Mouse (Mus musculus): ENCODE measurements around the gene Anp32e. TPM values are rescaled to one million over a fixed set of nuclear protein-coding genes. Genes with fewer than 3 reads are reported as not detected.
A peak's percentile ranks its signal among the peaks of the same experiment; 100 is the strongest.
"Not testable (repeated sequence)": the region's sequence is repeated elsewhere in the genome, so short reads cannot be mapped to it uniquely, and the experiment has no call there.

Anp32e gene
- polyA plus RNA-seq, 1 experiment from 2014 or later, result 37.1 TPM

DNA sequence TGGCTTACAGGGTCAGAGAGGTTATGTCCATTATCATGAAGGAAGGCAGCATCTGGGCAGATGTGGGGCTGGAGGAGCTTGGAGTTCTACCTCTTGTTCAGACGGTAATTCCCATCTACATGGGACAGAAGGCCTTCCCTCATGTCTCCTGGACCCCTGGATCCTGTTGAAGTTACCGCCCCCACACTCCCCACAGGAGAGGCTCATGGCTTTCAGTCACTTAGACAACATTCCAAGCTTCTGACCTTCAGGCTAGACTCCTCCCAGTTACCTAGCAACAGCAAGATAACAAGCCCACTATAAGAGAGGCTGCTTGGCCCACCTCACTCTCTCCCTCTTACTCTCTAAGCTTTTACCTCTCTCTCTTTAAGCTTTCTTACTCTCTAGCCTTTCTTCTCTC is 8.5 kb upstream of the Anp32e start:
- not testable (repeated sequence) for H3K36me3 ChIP-seq (replicated peaks; ENCODE audit: control insufficient read depth, insufficient read depth); H3K4me1 ChIP-seq (replicated peaks; ENCODE audit: control insufficient read depth, insufficient read depth, low read length); H3K4me3 ChIP-seq (replicated peaks; ENCODE audit: low read length); H3K9me3 ChIP-seq (ENCODE audit: control insufficient read depth, low read length); H3K4me2 ChIP-seq (replicated peaks); H3K27me3 ChIP-seq (ENCODE audit: control insufficient read depth, insufficient read depth, low read length); ATAC-seq (ENCODE audit: low FRiP score); H3K27ac ChIP-seq; H3K9ac ChIP-seq; DNase-seq (ENCODE audit: low spot score)
- WGBS, result 60% methylated on average over 2 of the region's 2 CpGs

DNA sequence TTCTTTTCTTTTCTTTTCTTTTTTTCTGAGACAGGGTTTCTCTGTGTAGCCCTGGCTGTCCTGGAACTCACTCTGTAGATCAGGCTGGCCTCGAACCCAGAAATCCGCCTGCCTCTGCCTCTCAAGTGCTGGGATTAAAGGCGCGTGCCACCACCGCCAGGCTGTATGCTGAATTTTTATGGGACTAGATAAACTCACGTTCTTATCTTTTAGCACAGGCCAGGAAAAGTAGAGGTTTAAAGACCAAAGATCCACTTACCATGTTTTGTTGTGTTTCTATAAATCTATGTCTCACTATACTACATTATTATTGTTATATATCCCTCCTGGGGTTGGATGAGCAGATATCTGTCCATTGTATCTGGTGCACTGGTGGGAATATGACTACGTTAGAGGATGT is 5.6 kb upstream of the Anp32e start:
- H3K27ac ChIP-seq; H3K4me1 ChIP-seq (replicated peaks; ENCODE audit: control insufficient read depth, insufficient read depth, low read length); H3K4me3 ChIP-seq (replicated peaks; ENCODE audit: low read length); H3K9me3 ChIP-seq (ENCODE audit: control insufficient read depth, low read length); H3K9ac ChIP-seq; H3K4me2 ChIP-seq (replicated peaks); DNase-seq (ENCODE audit: low spot score); ATAC-seq (ENCODE audit: low FRiP score); H3K36me3 ChIP-seq (replicated peaks; ENCODE audit: control insufficient read depth, insufficient read depth); H3K27me3 ChIP-seq (ENCODE audit: control insufficient read depth, insufficient read depth, low read length): not testable (repeated sequence)
- WGBS, result 90% methylated on average over 7 of the region's 7 CpGs

GRCm38 (mm10) chr3:95924185-95924584 is 4.9 kb upstream of the Anp32e start:
- no peaks in the 10 kb centered on the region for H3K27me3 ChIP-seq (ENCODE audit: control insufficient read depth, insufficient read depth, low read length)
- H3K4me1 ChIP-seq (replicated peaks; ENCODE audit: control insufficient read depth, insufficient read depth, low read length), result no peaks in the 10 kb centered on the region
- 83% methylated on average over 4 of the region's 4 CpGs for WGBS
- no peaks in the 10 kb centered on the region for H3K36me3 ChIP-seq (replicated peaks; ENCODE audit: control insufficient read depth, insufficient read depth)
- no peak overlapping the region for H3K4me3 ChIP-seq (replicated peaks; ENCODE audit: low read length)
- no peak for ATAC-seq (ENCODE audit: low FRiP score)
- H3K27ac ChIP-seq, result no peak overlapping the region
- no peak overlapping the region for H3K9ac ChIP-seq
- no peak for DNase-seq (ENCODE audit: low spot score)
- no peaks in the 10 kb centered on the region for H3K9me3 ChIP-seq (ENCODE audit: control insufficient read depth, low read length)
- H3K4me2 ChIP-seq (replicated peaks), result no peak overlapping the region

- 90% methylated on average over 5 of the region's 5 CpGs for WGBS
- Histone ChIP-seq H3K27ac (no peak overlapping the region), H3K4me2 (replicated peaks) (no peak overlapping the region), H3K9me3 (ENCODE audit: control insufficient read depth, low read length) (no peaks in the 10 kb centered on the region), H3K27me3 (ENCODE audit: control insufficient read depth, insufficient read depth, low read length) (no peaks in the 10 kb centered on the region), H3K36me3 (replicated peaks; ENCODE audit: control insufficient read depth, insufficient read depth) (no peaks in the 10 kb centered on the region), H3K4me1 (replicated peaks; ENCODE audit: control insufficient read depth, insufficient read depth, low read length) (no peaks in the 10 kb centered on the region), H3K9ac (no peak overlapping the region), H3K4me3 (replicated peaks; ENCODE audit: low read length) (no peak overlapping the region)
- ATAC-seq (ENCODE audit: low FRiP score) (no peak), DNase-seq (ENCODE audit: low spot score) (no peak)
Measured at GRCm38 (mm10) chr3:95925087-95925486, 4.0 kb upstream of the Anp32e start.

- Histone ChIP-seq H3K9ac (peak overlapping the region; percentile 24; the same call in 1 of the 2 replicates), H3K36me3 (replicated peaks; ENCODE audit: control insufficient read depth, insufficient read depth) (no peaks in the 10 kb centered on the region), H3K4me2 (replicated peaks) (peak overlapping the region; percentile 68), H3K9me3 (ENCODE audit: control insufficient read depth, low read length) (no peaks in the 10 kb centered on the region), H3K4me1 (replicated peaks; ENCODE audit: control insufficient read depth, insufficient read depth, low read length) (peaks cover 6% of the 10 kb centered on the region), H3K27me3 (ENCODE audit: control insufficient read depth, insufficient read depth, low read length) (no peaks in the 10 kb centered on the region), H3K27ac (peak overlapping the region; percentile 38; the same call in 1 of the 2 replicates), H3K4me3 (replicated peaks; ENCODE audit: low read length) (peak overlapping the region; percentile 90)
- no peak for ATAC-seq (ENCODE audit: low FRiP score)
- 71% methylated on average over 6 of the region's 6 CpGs for WGBS
- DNase-seq (ENCODE audit: low spot score), result no peak
Measured at GRCm38 (mm10) chr3:95928261-95928657, 787 bp upstream of the Anp32e start.

DNA sequence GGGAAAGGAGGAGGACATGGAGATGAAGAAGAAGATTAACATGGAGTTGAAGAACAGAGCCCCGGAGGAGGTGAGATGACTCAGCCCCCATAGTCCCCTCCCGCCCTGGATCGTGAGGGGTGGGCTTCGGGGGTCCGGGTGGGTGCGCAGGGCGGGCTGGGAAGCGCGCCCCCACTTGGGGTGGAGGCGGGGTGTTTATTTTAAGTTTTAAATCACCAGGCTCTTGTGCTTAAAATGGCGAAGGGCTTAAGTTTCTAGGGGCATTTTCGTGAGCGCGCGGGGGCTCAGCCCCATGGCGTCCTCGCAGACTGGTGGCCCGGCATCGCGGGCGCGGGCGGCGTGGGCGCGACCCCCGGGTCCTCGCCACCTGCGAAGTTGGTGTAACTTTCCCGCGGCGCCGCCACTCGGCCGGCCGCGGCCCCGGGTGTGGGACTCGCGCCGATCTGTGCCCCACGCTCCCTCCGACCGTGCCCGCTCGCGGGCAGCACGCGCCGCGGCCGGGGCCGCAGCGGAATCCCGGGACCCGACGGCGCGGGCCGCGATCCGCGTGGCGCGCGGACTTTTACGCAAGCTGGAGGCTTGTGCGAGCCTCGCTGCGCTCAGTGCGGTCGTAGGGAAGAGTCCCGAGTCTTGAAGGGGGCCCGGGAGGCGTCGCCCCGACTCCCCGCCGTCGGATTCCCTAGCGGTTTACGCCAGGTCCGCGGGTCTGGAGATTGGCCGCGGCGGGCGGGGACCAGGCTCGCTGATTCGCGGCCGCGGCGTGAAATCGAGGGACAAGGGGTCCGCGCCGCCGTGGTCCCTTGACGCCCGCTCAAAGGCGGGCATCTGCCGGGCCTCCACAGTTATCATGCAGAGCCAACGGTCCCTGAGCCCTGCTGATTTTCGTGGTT is 780 bp downstream of the Anp32e start:
- under 1% methylated on average over 105 of the region's 105 CpGs for WGBS

GRCm38 (mm10) chr3:95930471-95930789 is 1.4 kb downstream of the Anp32e start:
- peaks cover 6% of the 10 kb centered on the region for H3K4me1 ChIP-seq (replicated peaks; ENCODE audit: control insufficient read depth, insufficient read depth, low read length)
- H3K9me3 ChIP-seq (ENCODE audit: control insufficient read depth, low read length), result no peaks in the 10 kb centered on the region
- ATAC-seq (ENCODE audit: low FRiP score) (no peak), DNase-seq (ENCODE audit: low spot score) (no peak)
- peak overlapping the region; percentile 90 for H3K4me3 ChIP-seq (replicated peaks; ENCODE audit: low read length)
- H3K9ac ChIP-seq, result peak overlapping the region; percentile 63
- peak overlapping the region; percentile 73 for H3K4me2 ChIP-seq (replicated peaks)
- peaks cover 17% of the 10 kb centered on the region for H3K36me3 ChIP-seq (replicated peaks; ENCODE audit: control insufficient read depth, insufficient read depth)
- 0 out of 2 replicates have a peak overlapping the region, but pooled peaks have one; percentile 85 for H3K27ac ChIP-seq
- no peaks in the 10 kb centered on the region for H3K27me3 ChIP-seq (ENCODE audit: control insufficient read depth, insufficient read depth, low read length)
- 1% methylated on average over 5 of the region's 5 CpGs for WGBS

More for the DNA sequence above, 780 bp downstream of the Anp32e start:
- H3K4me3 ChIP-seq (replicated peaks; ENCODE audit: low read length), result peak overlapping the region; percentile 90
- peak overlapping the region; percentile 63 for H3K9ac ChIP-seq
- ATAC-seq (ENCODE audit: low FRiP score) (peak; percentile 1; the same call in 1 of the 2 replicates), DNase-seq (ENCODE audit: low spot score) (peak; percentile 51)
- H3K4me2 ChIP-seq (replicated peaks), result peak overlapping the region; percentile 73
- H3K9me3 ChIP-seq (ENCODE audit: control insufficient read depth, low read length), result no peaks in the 10 kb centered on the region
- H3K4me1 ChIP-seq (replicated peaks; ENCODE audit: control insufficient read depth, insufficient read depth, low read length), result peaks cover 6% of the 10 kb centered on the region
- peaks cover 12% of the 10 kb centered on the region for H3K36me3 ChIP-seq (replicated peaks; ENCODE audit: control insufficient read depth, insufficient read depth)
- peak overlapping the region; percentile 85 for H3K27ac ChIP-seq
- H3K27me3 ChIP-seq (ENCODE audit: control insufficient read depth, insufficient read depth, low read length), result no peaks in the 10 kb centered on the region

DNA sequence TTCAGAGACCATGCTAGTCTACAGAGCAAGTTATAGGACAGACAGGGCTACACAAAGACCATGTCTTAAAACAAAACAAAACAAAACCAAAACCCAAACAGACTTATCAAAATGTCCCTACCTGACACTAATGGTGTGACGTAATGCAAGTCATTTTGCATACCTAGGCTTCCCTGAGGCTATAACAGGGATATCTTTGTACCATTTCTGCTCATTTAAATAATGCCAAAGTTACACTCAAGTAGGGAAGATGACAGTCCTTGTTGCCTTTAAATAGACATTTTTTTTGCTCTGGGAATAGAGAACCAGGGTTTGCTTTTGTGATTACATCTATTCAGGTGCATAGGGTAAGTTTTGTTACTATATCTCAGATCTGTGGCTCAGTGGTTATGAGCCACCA is 2.4 kb downstream of the Anp32e start:
- ATAC-seq (ENCODE audit: low FRiP score), result no peak
- DNase-seq (ENCODE audit: low spot score), result no peak
- Histone ChIP-seq H3K9me3 (ENCODE audit: control insufficient read depth, low read length) (no peaks in the 10 kb centered on the region), H3K9ac (no peak overlapping the region), H3K4me3 (replicated peaks; ENCODE audit: low read length) (no peak overlapping the region), H3K36me3 (replicated peaks; ENCODE audit: control insufficient read depth, insufficient read depth) (peaks cover 19% of the 10 kb centered on the region), H3K4me2 (replicated peaks) (no peak overlapping the region), H3K27ac (no peak overlapping the region), H3K27me3 (ENCODE audit: control insufficient read depth, insufficient read depth, low read length) (no peaks in the 10 kb centered on the region), H3K4me1 (replicated peaks; ENCODE audit: control insufficient read depth, insufficient read depth, low read length) (peaks cover 6% of the 10 kb centered on the region)
- WGBS, result 88% methylated on average over 1 of the region's 1 CpGs

DNA sequence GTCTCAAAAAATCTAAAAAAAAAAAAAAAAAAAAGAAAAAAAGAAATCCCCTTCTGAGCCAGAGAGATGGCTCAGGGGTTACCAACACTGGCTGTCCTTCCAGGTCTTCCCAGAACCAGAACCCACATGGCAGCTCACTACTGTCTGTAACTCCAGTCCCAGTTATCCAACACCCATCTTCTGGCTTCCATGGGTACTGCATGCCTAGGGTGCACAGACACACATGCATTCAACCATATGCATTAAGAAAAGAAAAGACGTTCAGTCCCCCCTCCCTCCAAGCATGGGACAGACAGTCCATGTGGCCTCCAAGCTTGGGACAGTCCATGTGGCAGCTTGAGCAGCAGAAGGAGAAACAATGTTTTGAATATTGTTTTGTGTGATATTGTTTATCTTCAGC is 3.1 kb downstream of the Anp32e start:
- Histone ChIP-seq H3K27me3 (ENCODE audit: control insufficient read depth, insufficient read depth, low read length) (no peaks in the 10 kb centered on the region), H3K4me2 (replicated peaks) (no peak overlapping the region), H3K4me1 (replicated peaks; ENCODE audit: control insufficient read depth, insufficient read depth, low read length) (peaks cover 6% of the 10 kb centered on the region), H3K4me3 (replicated peaks; ENCODE audit: low read length) (no peak overlapping the region), H3K36me3 (replicated peaks; ENCODE audit: control insufficient read depth, insufficient read depth) (peaks cover 26% of the 10 kb centered on the region), H3K27ac (no peak overlapping the region), H3K9ac (no peak overlapping the region), H3K9me3 (ENCODE audit: control insufficient read depth, low read length) (no peaks in the 10 kb centered on the region)
- 48% methylated on average over 1 of the region's 1 CpGs for WGBS
- ATAC-seq (ENCODE audit: low FRiP score) (no peak), DNase-seq (ENCODE audit: low spot score) (no peak)

Measured in hindbrain, embryonic 14.5 days (tissue).